Mouse (Mus musculus) liver, embryonic 14.5 days (tissue): ENCODE results near the gene Ndufa3. TPM values are rescaled to one million over a fixed set of nuclear protein-coding genes. Genes with fewer than 3 reads are reported as not detected.
A peak's percentile ranks its signal among the peaks of the same experiment; 100 is the strongest.

Experiments used
- ATAC-seq: fragments of 200-750 bp; cut with Nextera tagmentation; 2 replicates; pipeline ENCODE4 v1.8.0; 2017; ENCODE audit warnings: moderate number of reproducible peaks, mild to moderate bottlenecking, moderate library complexity; ENCODE audit not compliant: insufficient read depth
- DNase-seq, 3 experiments: peaks; one replicate each; pipeline ENCODE4 v3.0.0-alpha.2; 2012 to 2013; ENCODE audit warnings: low read depth in 3 of 3, low spot score in 3 of 3
- H3K27ac ChIP-seq: fragments of 300-500 bp; sonication (generic); 2 replicates; pipeline ENCODE4 v1.5.1; 2014; ENCODE audit warnings: moderate library complexity, mild to moderate bottlenecking, control low read depth, inconsistent platforms
- H3K27me3 ChIP-seq: fragments of 300-500 bp; sonication (generic); 2 replicates; pipeline ENCODE4 v1.6.1; 2014; ENCODE audit warnings: mild to moderate bottlenecking, low read length, moderate library complexity; ENCODE audit not compliant: control insufficient read depth, insufficient read depth
- H3K36me3 ChIP-seq: fragments of 300-500 bp; sonication (generic); replicated peaks from 2 replicates; pipeline ENCODE4 v1.6.1; 2014; ENCODE audit warnings: low read depth; ENCODE audit not compliant: control insufficient read depth, insufficient read depth
- H3K4me1 ChIP-seq, 2 experiments: fragments of 200-500 bp in 1 of 2; fragments of 300-500 bp in 1 of 2; sonication (generic) in 1 of 2; replicated peaks; 2 replicates each; pipeline ENCODE4 v1.6.1; 2012 to 2014; ENCODE audit warnings: antibody characterized with exemption in 1 of 2, inconsistent platforms in 1 of 2, low read length in 1 of 2; ENCODE audit not compliant: control insufficient read depth in 2 of 2, insufficient read depth in 2 of 2
- H3K4me2 ChIP-seq: fragments of 300-500 bp; sonication (generic); 2 replicates; pipeline ENCODE4 v1.6.1; 2014; ENCODE audit warnings: low read depth, mild to moderate bottlenecking, control low read depth, moderate library complexity
- H3K4me3 ChIP-seq, 2 experiments: fragments of 200-500 bp in 1 of 2; fragments of 300-500 bp in 1 of 2; sonication (generic) in 1 of 2; 2 replicates each; pipeline ENCODE4 v1.5.1; 2012 to 2014; ENCODE audit warnings: low read depth in 2 of 2, low read length in 2 of 2, mild to moderate bottlenecking in 2 of 2, control low read depth in 1 of 2, inconsistent platforms in 1 of 2, moderate library complexity in 1 of 2; ENCODE audit not compliant: insufficient read depth in 1 of 2
- H3K9ac ChIP-seq: fragments of 300-500 bp; sonication (generic); replicated peaks from 2 replicates; pipeline ENCODE4 v1.6.1; 2014; ENCODE audit warnings: mild to moderate bottlenecking, control low read depth, moderate library complexity
- H3K9me3 ChIP-seq: fragments of 300-500 bp; sonication (generic); 2 replicates; pipeline ENCODE4 v1.6.1; 2016; ENCODE audit warnings: low read length, mixed read lengths; ENCODE audit not compliant: control insufficient read depth
- CTCF ChIP-seq: IDR thresholded peaks from 2 replicates; pipeline ENCODE4 v1.5.1; 2016; ENCODE audit warnings: antibody characterized with exemption, low read depth, control low read depth
- EP300 ChIP-seq: IDR thresholded peaks from 2 replicates; pipeline ENCODE4 v1.6.1; 2016; ENCODE audit warnings: antibody characterized with exemption, low read depth
- WGBS: fragments of 180-500 bp; shearing (Covaris S2); extraction: QIAGEN DNeasy Blood & Tissue Kit; methylation state at CpG from one replicate; pipeline ENCODE4 v1.1.7; 2014; ENCODE audit not compliant: insufficient replicate concordance; 5-methylcytosine and 5-hydroxymethylcytosine counted together
- polyA plus RNA-seq, 2 experiments: library from polyadenylated mRNA; depleted of rRNA in 1 of 2; stranded (reverse) in 1 of 2; unstranded in 1 of 2; fragments of >200 nt; fragmentation: Nextera tagmentation in 1 of 2; extraction: Ambion mirVana in 1 of 2; gene quantifications; 2 replicates each; pipeline versions ENCODE4 v1.2.1 to v1.2.3; 2012 to 2014

The Ndufa3 gene
- polyA plus RNA-seq, 2 experiments, result 106 to 354 TPM

GRCm38 (mm10) chr7:3614021-3614420 lies 3.2 kb upstream of the Ndufa3 start:
- ATAC-seq (no peak), DNase-seq (no peak)
- Histone ChIP-seq H3K9ac (no peak overlapping the region), H3K36me3 (no peaks in the 10 kb centered on the region), H3K4me2 (no peak overlapping the region), H3K4me3 (no peak overlapping the region), H3K27ac (no peak overlapping the region), H3K9me3 (no peaks in the 10 kb centered on the region), H3K4me1 (peaks cover 6 to 8% of the 10 kb centered on the region in 2 experiments), H3K27me3 (no peaks in the 10 kb centered on the region)
- WGBS, result 53% methylated on average over 3 of the region's 3 CpGs
- TF ChIP-seq CTCF (no peak), EP300 (no peak)

- Histone ChIP-seq H3K4me3 (peak within 1 kb of the TSS; percentile 86 to 92), H3K9ac (no peak within 1 kb of the TSS; the same call in 1 of the 2 replicates), H3K27me3 (no peaks in the 10 kb centered on the region), H3K9me3 (no peaks in the 10 kb centered on the region), H3K36me3 (peaks cover 7% of the 10 kb centered on the region), H3K4me2 (peak within 1 kb of the TSS; percentile 72), H3K27ac (no peak within 1 kb of the TSS), H3K4me1 (peaks cover 6% of the 10 kb centered on the region in 2 experiments)
- no peak for DNase-seq
- ATAC-seq, result no peak
- TF ChIP-seq CTCF, result no peak
- TF ChIP-seq EP300, result no peak
- WGBS, result 60% methylated on average over 4 of the region's 4 CpGs
Measured at GRCm38 (mm10) chr7:3616057-3616388, 1.1 kb upstream of the Ndufa3 start, which contains the start of gene Oscar. TSS of gene Oscar (minus strand) at chr7:3616157.

- peak overlapping the region; percentile 86 to 92 for H3K4me3 ChIP-seq
- peaks cover 6% of the 10 kb centered on the region in 2 experiments for H3K4me1 ChIP-seq
- H3K9me3 ChIP-seq, result no peaks in the 10 kb centered on the region
- H3K4me2 ChIP-seq, result peak overlapping the region; percentile 72
- 29% methylated on average over 6 of the region's 6 CpGs for WGBS
- no peak overlapping the region for H3K27ac ChIP-seq
- peak; percentile 64 for TF ChIP-seq CTCF
- 0 out of 2 replicates have a peak, but pooled peaks have one; percentile 27 for TF ChIP-seq EP300
- H3K27me3 ChIP-seq, result no peaks in the 10 kb centered on the region
- peaks cover 7% of the 10 kb centered on the region for H3K36me3 ChIP-seq
- H3K9ac ChIP-seq, result no peak overlapping the region; the same call in 1 of the 2 replicates
- DNase-seq, result no peak
- peak; percentile 41 for ATAC-seq
Measured at GRCm38 (mm10) chr7:3616389-3617241, 558 bp upstream of the Ndufa3 start.

GRCm38 (mm10) chr7:3629030-3629429 lies 11.9 kb downstream of the Ndufa3 start:
- Histone ChIP-seq H3K9ac (peak overlapping the region; percentile 82), H3K9me3 (no peaks in the 10 kb centered on the region), H3K27ac (no peak overlapping the region; the same call in 1 of the 2 replicates), H3K27me3 (no peaks in the 10 kb centered on the region), H3K4me3 (peak overlapping the region; percentile 88 to 97), H3K4me2 (peak overlapping the region; percentile 95), H3K4me1 (peaks cover 7 to 14% of the 10 kb centered on the region in 2 experiments; a peak in 2 of 4 replicates), H3K36me3 (peaks cover 13% of the 10 kb centered on the region)
- no peak for TF ChIP-seq CTCF
- no peak for TF ChIP-seq EP300
- WGBS, result 32% methylated on average over 4 of the region's 4 CpGs
- DNase-seq (no peak), ATAC-seq (no peak)
